Mouse (Mus musculus): ENCODE data around the gene Timm44.

Timm44 gene

GRCm38 (mm10) chr8:4238434-4239192, 37.1 kb downstream of the Timm44 start, which contains the start of the genes Map2k7 and Gm49320:
Map2k7 (plus strand) TSS chr8:4238740.
Gm49320 (plus strand) TSS chr8:4238865.
- DNase-seq (ENCODE audit: low read depth, low spot score), result peak; percentile 93

- DNase-seq (ENCODE audit: low read depth, low spot score), result no peak
Observed at GRCm38 (mm10) chr8:4237814-4238433, 37.8 kb downstream of the Timm44 start.

- DNase-seq (ENCODE audit: low read depth, low spot score), result no peak
Observed at GRCm38 (mm10) chr8:4230612-4231351, 44.9 kb downstream of the Timm44 start.

- no peak for DNase-seq (ENCODE audit: low read depth, low spot score)
Observed at GRCm38 (mm10) chr8:4229784-4230183, 45.9 kb downstream of the Timm44 start.

- DNase-seq (ENCODE audit: low read depth, low spot score), result no peak
Observed at GRCm38 (mm10) chr8:4227919-4228318, 47.8 kb downstream of the Timm44 start.

GRCm38 (mm10) chr8:4226739-4227347, 48.9 kb downstream of the Timm44 start, which contains the start of gene Lrrc8e:
Lrrc8e (plus strand) TSS chr8:4226827.
- no peak for DNase-seq (ENCODE audit: low read depth, low spot score)

- no peak for DNase-seq (ENCODE audit: low read depth, low spot score)
Observed at GRCm38 (mm10) chr8:4226323-4226722, 49.4 kb downstream of the Timm44 start.

- no peak for DNase-seq (ENCODE audit: low read depth, low spot score)
Observed at GRCm38 (mm10) chr8:4222059-4222458, 53.7 kb downstream of the Timm44 start.

GRCm38 (mm10) chr8:4219617-4220016, 56.1 kb downstream of the Timm44 start:
- no peak for DNase-seq (ENCODE audit: low read depth, low spot score)

- no peak for DNase-seq (ENCODE audit: low read depth, low spot score)
Observed at GRCm38 (mm10) chr8:4216791-4217621, 58.7 kb downstream of the Timm44 start, which contains the start of gene Prr36. Prr36 (minus strand) TSS chr8:4217459.

- no peak for DNase-seq (ENCODE audit: low read depth, low spot score)
Observed at GRCm38 (mm10) chr8:4216296-4216695, 59.4 kb downstream of the Timm44 start.

GRCm38 (mm10) chr8:4214006-4214980, 61.4 kb downstream of the Timm44 start:
- no peak for DNase-seq (ENCODE audit: low read depth, low spot score)

GRCm38 (mm10) chr8:4213210-4214005, 62.3 kb downstream of the Timm44 start:
- no peak for DNase-seq (ENCODE audit: low read depth, low spot score)

GRCm38 (mm10) chr8:4212809-4213209, 62.9 kb downstream of the Timm44 start:
- no peak for DNase-seq (ENCODE audit: low read depth, low spot score)

GRCm38 (mm10) chr8:4211097-4211496, 64.6 kb downstream of the Timm44 start:
- DNase-seq (ENCODE audit: low read depth, low spot score), result no peak
